Mouse (Mus musculus) myocyte (in vitro differentiated cells): ENCODE measurements around the gene Them7.

ENCODE experiments used
- MAX ChIP-seq: IDR thresholded peaks from one replicate; pipeline ENCODE4 v1.6.1; 2011; ENCODE audit warnings: low read depth, mild to moderate bottlenecking, control low read depth
- POLR2A ChIP-seq: IDR thresholded peaks from one replicate; pipeline ENCODE4 v1.6.1; 2011; ENCODE audit warnings: low read depth, mild to moderate bottlenecking, control low read depth, moderate library complexity; ENCODE audit not compliant: insufficient read length

- TF ChIP-seq MAX (no peak), POLR2A (no peak)
Measured at GRCm38 (mm10) chr2:105348886-105349285, 124.8 kb downstream of the Them7 start.
